Mouse (Mus musculus): ENCODE results near the gene Tango6.

Gene Tango6

DNA sequence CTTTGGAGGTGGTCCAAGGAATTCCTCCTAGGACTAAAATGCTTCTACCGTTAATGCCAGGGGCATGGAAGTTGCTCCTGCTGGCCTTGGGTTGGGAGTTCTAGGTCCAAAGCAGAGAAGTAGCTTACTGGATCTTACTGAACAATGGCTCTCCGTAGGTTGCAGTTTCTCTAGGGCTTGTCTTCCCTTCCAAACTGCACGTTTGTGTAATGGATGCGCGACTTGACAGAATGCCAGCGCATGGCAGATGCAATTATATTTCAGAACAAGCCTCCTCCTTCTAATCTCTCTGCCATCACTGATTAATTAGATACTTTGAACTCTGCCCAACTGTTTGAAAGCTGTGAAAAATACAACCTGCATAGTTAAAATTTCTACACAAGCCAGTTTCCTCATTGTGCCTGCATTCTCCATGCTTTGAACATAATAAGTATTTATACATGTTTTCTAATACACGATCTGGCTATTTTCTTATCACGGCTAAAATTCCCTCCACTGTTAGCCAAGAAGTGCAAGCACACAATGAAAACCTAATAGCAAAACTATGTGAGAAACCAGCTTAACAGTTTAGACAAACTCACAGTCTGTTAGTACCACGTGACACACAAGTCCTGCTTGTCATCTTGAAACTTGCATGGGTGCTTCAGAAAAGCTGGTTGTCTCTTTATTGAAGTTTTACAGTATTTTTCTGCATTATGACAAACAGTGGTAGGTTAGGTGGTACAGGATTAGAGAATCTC lies 133.7 kb downstream of the Tango6 start:
- DNase-seq (ENCODE audit: low read depth, low spot score), result no peak

DNA sequence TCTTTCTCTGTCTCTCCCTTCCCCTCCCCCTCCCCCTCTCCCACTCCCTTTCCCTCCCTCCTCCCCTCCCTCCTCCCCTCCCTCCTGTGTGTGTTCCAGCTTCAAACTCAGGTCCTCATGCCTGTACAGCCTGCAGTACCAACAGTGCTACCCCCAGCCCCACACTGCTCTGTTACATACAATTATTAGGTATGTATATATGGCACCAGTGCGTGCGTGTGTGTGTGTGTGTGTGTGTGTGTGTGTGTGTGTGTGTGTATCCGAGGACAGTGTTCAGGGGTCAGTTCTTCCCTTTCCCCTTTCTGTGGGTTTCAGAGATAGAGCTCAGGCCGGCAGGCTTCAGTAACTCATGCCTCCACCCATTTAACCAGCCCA lies 134.3 kb downstream of the Tango6 start:
- DNase-seq (ENCODE audit: low read depth, low spot score), result no peak

DNA sequence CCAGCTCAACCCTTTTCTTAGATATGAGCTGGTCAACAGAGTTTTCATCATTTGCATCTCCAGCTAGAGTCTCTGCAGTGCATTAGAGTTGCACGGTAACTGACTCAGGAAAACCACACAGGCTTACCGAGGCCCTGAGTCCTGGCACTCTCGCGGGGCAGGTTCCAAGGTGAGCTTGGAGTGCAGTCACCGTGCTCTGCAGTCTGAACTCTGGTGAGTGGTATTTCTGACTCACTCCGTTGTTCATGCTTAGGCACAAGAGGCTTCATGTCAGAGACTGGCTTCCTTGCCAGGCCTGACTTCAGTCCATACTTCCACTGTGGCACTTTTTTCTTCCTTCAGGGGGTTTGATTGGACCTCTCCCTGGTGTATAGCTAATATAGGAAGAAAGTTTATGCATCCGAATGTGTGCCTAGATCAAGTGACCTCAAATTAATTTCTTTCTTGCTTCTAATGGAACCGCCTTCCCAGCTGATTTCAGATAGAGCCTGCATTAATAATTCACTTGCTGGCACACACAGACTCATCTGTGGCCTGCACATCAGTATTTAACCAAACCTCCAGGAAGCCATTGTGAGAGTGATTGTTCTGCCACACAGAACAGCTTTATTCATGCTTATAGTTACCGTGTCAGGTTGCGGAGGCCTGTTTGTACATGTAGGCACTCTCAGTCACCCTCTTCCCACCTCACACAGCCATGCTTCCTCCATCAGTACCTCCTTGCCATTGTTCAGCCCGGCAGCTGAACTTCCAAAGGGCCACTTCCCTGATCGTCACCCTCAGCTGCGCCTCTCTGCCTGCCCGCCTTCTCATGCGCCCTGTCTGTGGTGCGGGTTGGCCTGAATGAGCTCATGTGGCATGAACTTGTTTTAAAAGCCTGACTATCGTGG lies 136.0 kb downstream of the Tango6 start:
- DNase-seq (ENCODE audit: low read depth, low spot score), result no peak

DNA sequence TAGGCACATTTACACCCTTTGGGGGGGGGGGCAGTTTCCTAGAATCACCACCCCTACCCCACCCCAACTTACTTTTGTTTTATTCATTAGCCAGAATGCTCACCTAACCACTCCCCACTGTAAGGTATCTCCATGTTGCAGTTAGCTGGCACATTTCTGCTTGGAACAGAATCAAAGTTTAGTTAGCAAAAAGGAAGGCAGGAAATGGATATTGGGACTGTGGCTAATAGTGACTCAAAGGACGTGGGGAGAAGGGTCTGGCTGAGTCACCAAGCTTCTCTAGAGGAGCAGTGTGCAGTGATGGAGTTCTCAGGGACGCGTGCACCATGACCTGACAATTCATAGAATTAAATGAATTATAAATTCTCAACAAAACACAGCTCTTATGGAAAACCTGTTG lies 136.7 kb downstream of the Tango6 start:
- DNase-seq (ENCODE audit: low read depth, low spot score), result no peak

DNA sequence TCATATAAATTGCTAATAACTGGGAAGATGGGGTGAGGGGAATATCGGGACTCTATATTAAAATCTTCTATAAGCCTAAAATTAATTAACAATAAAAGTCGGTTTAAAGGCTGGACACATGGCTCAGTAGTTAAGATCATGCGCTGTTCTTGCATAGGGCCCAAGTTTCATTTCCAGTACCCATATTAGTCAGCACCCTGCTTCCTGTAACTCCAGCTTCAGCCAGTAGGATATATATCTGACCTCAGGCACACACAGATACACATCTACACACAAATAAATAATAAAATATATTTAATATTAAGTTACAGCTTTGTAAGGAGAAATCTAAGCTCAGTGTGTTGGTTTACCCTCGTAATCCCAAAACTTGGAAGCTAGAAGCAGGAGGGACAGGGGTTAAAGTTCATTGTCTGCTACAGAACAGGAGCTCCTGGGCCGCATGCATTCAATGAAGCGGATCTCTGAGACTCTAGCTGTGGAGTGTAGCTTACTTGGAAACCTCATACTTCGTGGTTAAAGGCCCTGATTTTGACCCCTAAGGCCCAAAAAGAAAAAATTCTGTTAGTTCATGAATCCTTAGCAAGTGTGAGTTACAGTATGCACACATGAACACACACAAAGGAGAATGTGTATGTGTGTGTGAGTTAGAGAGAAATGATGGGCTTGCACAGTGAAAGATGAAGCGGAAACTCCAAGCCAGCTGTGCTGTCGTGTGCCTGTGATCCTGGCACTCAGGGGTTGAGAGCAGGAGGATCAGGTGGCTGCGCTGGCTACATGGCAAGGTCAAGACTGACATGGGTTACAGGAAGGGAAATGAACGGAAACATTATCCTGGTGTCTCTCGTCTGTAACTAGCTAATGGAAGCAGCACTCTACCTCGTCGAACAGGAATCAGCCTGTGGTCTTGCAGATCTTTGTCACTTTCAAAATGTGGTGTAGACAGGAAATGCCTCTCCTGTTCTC lies 138.0 kb downstream of the Tango6 start:
- no peak for DNase-seq (ENCODE audit: low read depth, low spot score)

DNA sequence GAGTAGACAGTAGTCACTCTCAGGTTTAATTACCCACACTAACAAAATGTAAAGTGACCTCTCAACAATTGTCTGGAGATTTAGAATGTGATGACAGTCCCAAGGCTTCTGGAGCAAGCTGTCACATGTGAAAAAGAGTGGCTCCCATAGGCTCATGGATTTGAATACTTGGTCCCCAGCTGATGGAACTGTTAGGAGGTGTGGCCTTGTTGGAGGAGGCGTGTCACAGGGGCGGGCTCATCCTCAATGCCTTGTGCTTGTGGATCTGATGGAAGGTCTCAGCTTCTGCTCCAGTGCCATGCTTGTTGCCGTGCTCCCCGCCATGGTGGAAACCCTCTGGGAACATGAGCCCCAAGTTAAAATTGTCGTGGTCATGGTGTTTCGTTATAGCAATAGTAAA lies 146.1 kb downstream of the Tango6 start:
- DNase-seq (ENCODE audit: low read depth, low spot score), result no peak

DNA sequence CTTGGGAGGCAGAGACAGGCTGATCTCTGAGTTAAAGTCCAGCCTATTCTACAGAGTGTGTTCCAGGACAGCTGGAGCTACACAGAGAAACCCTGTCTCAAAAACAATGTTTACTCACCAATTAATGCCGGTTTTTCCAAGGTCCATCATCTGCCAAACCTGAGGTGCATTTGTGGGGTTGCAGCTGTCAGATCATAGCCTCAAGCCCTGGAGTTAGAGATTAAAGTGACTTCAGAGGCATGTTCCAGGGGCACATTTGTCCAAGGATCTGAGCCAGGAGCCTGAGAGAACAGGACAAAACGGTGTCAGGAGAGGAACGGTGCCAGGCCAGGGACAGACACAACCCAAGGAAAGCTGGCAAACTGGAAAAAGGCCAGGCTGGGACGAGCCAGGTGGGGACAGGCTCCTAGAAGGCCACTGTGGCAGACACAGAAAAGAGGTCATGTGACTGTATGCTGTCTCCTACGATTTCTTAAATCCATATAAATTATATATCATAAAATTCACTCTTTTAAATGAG lies 146.7 kb downstream of the Tango6 start:
- no peak for DNase-seq (ENCODE audit: low read depth, low spot score)

DNA sequence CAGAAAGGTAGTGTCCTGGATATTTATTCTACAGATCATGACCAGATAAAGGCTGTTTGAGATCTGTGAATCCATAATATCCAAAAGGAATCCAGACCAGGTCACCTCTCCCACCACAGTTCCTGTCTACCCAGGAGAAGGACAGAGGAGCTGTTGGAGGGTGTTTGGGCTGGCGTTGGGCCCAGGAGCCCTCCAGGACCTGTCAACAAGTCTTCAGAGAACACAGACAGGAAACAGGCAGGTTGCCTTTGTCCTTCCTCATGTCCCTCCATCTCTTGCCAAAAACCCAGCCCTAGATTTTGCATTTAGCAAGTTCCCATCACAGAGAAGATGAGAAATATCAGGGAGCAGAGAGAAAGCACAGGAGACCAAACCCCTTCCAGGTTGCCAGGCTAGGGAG lies 152.0 kb downstream of the Tango6 start:
- DNase-seq (ENCODE audit: low read depth, low spot score), result no peak

DNA sequence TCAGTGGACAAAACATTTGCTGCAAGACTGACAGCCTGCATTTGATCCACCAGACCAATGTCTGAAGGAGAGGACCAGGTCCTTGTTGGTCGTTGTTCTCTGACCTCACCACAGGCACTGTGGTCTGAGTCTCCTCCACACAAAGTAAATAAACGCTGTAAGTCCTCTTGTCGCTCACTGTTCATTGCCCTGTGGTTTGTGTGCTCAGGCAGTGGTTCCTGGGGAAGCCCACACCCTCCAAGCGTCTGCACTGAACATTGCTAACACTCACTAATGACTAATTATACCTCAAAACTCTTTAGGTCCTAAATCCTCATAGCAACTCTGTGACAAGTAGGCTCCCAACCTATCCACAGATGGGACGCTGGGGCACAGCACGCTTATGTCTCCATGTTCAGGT lies 153.7 kb downstream of the Tango6 start:
- no peak for DNase-seq (ENCODE audit: low read depth, low spot score)

DNA sequence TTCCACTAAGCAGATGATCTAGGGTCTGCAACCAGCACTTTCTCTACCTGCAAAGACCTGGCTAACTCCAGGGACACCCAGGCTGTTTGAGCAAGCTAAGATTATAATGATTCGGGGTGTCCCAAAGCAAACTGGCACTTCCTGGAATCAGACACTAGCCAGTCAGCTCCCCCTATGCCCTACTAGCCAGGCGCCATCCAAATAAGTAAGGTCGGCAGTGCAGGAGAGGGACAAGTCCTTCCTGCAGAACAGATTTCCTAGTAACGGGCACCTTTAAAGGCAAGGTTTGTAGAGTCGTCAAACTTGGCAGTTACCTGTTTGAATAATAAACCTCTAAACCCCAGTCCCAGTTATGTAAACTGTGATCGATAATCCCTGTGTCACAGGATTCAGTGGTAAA lies 155.9 kb downstream of the Tango6 start:
- no peak for DNase-seq (ENCODE audit: low read depth, low spot score)

DNA sequence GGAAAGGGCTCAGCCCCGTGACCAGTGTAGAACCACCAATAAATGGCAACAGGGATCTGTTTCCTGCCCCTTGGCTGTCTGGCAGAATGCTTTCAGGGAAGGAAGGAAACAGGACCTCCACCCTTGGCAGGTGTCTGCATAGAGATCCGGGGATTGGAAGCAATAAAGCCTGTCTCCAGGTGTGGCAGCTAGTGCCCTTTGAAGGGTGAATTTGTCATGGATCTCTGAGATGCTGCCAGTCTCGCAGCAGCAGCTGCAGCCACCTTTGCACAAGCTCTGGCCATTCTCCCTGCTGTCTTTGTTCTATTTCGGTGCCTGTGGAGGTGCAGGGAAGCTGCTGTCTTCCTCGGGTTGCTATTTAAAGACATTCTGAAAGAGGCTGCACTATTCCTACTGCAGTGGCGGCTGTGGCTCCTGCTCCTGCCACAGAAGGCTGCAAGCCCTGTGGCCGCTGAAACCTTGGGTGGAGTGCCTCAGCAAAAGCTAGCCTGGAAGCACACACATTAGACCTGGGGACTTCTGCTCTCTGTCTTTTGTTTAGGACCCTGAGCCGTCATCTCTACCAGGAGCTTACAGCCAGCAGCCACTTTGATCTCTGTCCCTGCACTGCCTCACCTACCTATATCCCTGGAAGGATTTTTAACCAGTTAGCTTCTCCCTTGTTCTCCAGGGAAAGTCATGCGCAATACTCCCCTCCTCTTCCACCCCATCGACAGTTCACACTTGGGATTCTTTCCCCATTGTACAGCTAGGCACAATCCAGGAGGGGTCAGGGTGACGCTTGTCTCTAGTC lies 156.5 kb downstream of the Tango6 start:
- no peak for DNase-seq (ENCODE audit: low read depth, low spot score)

DNA sequence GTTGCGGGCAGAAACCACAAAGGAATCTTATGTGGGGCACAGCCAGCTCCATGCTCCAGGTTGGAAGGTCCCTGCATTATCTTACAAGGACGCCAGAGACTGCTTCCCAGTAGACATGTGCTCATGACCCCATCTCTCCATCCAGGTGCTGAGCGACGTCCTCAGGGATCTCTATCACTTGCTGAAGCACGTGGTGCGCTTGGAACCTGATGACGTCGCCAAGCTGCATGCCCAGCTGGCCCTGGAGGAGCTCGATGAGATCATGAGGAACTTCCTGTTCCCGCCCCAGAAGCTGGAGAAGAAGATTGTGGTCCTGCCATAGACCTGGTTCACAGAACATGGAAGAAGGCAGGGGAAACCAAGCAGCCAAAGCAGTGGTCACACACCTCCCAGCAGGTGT lies 167.2 kb downstream of the Tango6 start:
- DNase-seq (ENCODE audit: low read depth, low spot score), result no peak

DNA sequence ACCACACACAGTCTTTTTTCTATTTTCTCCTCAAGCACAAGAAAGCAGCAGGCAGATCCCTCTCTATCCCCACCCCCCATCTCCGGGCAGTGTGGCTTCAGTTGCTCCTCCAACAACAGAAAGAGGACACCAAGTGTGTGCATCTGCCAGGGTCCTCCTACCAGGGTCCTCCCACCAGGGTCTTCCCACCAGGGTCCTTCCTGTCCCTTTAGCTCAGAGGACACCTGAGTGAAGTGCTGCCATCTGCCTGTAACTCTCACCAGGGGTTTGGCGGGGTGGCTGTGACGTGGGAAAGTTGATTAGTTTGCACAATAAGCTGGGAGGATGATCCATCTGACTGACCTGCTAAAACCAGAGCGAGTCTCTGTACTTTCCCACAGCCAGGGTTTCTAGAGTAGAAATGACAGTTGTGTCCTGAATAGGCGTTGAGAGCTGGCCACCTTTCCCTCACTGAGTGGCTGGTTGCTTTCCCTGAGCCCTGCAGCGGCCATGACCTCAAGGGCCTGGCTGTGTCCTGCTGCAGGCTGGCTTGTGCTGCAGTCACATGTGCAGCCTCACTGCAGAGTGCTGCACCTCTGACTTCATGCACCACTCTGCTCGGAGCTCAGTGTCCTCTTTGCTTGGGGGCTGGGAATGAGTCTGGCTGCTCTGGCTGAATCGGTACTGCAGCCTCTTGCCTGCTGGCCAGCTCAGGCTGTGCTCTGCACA lies 171.8 kb downstream of the Tango6 start:
- no peak for DNase-seq (ENCODE audit: low read depth, low spot score)

DNA sequence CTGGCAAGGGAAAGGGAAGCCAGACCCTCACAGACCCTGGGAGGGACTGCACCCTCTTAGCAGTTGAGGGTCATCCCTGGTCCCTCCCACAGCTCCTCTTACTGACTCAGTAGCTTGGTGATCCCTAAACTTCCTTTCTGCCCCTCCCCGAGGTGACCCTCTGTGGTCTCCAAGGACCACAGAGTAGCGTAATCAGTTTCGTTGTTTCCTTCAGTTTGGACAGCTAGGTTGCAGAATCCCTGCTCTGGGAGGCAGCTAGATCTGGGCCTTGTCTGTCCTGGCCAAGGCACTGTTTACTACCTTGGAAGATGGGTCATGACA lies 172.3 kb downstream of the Tango6 start:
- no peak for DNase-seq (ENCODE audit: low read depth, low spot score)

DNA sequence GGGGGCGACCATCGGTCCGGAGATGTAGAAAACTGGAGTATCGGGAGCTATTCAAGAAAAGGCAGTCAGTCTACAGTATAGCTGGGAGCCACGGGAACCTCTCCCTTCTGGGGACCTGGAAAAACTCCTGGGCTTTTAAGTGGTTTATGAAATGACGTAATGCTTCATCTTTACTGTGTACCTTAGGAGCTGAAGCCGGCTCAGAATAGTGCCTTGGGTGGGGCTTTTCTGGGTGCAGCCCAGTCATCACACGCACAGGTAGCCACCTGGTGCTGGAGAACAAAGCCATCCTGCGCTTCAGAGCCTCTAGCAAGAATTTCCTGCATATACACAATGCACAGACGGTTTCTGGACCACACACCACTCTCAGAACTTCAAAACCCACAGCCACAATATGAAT lies 180.0 kb downstream of the Tango6 start:
- DNase-seq (ENCODE audit: low read depth, low spot score), result no peak

DNA sequence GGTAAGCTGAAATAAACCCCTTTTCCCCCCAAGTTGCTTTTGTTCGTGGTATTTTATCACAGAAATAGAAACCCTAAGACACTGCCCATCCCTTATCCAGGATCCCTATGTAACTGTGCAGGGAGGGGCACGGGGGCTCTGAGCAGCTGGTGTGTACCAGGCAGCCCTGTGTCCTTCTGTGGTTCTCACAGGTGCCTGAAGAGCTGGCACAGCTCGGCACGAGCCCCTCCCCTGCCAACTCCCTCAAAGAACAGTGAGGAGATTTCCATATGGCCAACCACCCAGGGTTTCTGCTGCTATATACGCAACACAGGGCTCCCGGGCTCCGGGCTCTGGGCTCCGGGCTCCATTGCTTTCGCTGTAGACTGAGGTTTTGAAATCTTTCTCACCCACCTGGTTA lies 182.5 kb downstream of the Tango6 start:
- no peak for DNase-seq (ENCODE audit: low read depth, low spot score)

DNA sequence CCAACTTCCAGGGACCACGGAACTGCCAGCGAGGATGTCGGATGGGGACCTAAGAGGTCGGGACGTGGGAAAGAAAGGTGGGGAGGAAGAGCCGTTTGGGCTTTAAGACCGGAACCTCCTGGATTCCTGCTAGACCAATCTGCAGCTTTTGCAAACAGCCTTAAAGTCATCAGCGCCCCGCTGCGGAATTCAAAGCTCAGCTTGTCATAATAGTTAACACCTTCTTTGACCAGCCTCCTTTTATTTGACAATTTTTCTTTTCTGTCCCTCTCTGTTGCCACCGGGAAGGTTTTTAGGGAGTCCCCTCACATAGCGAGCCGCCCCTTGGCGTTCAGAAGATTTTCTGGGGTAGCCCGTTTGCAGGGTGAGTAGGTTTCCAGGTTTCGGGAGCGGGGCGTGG lies 187.2 kb downstream of the Tango6 start, which contains the start of gene Has3:
Gene Has3 (plus strand): TSS at position 192 of the 400 bp plus-strand sequence.
- DNase-seq (ENCODE audit: low read depth, low spot score), result no peak

DNA sequence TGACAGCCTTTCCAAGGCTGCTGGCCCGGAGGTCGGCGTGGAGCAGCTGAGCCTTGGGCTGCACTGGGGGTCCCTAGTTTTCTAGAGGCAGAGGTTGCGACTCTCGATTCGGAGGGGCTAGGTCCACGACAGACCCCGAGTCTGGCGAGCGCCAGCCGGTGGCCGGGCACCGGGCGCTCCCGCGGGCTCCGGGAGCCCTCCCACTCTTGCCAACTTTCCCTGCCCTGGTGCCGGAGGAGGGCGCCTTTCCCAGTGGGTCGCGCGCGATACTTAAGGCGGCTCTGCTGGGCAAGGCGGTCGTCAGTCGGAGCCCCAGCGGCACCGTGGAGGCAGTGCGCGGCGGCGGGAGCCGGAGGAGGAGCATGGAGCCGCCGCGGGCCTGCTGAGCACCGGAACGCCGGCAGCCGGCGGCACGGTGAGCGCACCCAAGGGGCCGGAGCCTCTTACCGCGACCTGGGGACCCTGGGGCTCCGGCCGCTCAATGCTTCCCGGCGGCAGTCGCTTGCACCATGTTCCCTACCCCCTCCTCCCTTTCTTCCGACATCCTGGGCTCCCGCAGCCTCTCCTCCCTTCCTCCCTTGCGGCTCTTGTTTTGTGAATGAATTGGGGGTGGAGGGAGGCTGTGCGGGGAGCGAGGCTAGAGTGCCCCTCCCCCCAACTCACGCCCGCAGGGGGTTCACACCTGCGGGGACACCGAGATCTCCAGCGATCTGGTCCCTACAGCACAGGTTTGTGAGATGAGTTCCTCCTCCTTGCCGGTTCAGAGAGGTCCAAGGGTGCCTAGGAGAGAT lies 187.9 kb downstream of the Tango6 start:
- peak; percentile 33 for DNase-seq (ENCODE audit: low read depth, low spot score)

DNA sequence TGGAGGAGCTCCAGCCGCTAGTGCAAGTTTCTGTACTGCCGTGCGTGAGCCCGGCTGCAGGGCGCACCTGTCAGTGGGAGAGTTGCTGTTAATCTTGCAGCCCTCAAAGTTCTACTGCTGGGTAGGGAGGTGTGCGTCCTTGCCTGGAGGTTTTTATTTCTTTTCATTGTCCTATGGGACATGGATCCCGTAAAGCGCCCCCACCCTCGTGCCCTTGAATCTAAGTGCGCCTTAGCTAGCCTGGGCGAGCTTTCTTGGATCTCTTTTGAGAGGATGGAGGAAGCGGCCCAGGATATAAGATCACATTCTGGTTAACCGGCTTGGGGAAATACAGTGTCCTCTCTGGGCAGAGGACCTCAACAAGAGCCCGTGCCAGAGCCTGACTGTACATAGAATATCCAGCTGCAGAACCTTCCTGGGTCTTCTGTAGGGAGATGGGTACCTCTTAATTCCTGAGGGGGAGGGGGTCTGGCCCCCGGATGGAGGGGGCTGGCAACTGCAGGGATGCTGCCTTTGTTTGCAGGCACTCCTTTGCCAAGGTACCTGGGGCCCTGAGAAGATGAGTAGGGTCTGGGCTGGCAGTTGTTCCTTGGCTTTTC lies 188.6 kb downstream of the Tango6 start:
- no peak for DNase-seq (ENCODE audit: low read depth, low spot score)
